Mouse (Mus musculus) lung, postnatal 0 days (tissue): Measurements from ENCODE around the gene Pcbp3. TPM values are rescaled to one million over a fixed set of nuclear protein-coding genes. Genes with fewer than 3 reads are reported as not detected.

ENCODE experiments used
- ATAC-seq: fragments of 200-750 bp; cut with Nextera tagmentation; 2 replicates; pipeline ENCODE4 v1.8.0; 2017; ENCODE audit warnings: moderate library complexity
- DNase-seq: peaks from one replicate; pipeline ENCODE4 v3.0.0-alpha.2; 2016; ENCODE audit warnings: low spot score
- H3K27ac ChIP-seq: fragments of 300-500 bp; sonication (generic); 2 replicates; pipeline ENCODE4 v1.5.1; 2014; ENCODE audit warnings: antibody characterized with exemption, mild to moderate bottlenecking, low read length, mixed read lengths
- H3K27me3 ChIP-seq: fragments of 300-500 bp; sonication (generic); replicated peaks from 2 replicates; pipeline ENCODE4 v1.6.1; 2014; ENCODE audit warnings: low read length, mixed read lengths; ENCODE audit not compliant: insufficient read depth
- H3K36me3 ChIP-seq: fragments of 300-500 bp; sonication (generic); 2 replicates; pipeline ENCODE4 v1.6.1; 2014; ENCODE audit warnings: low read length, mixed read lengths; ENCODE audit not compliant: insufficient read depth
- H3K4me1 ChIP-seq: fragments of 300-500 bp; sonication (generic); 2 replicates; pipeline ENCODE4 v1.6.1; 2014; ENCODE audit warnings: antibody characterized with exemption, low read depth, low read length, mixed read lengths; ENCODE audit not compliant: insufficient read depth
- H3K4me2 ChIP-seq: fragments of 300-500 bp; sonication (generic); replicated peaks from 2 replicates; pipeline ENCODE4 v1.6.1; 2014; ENCODE audit warnings: low read depth, mild to moderate bottlenecking, low read length, moderate library complexity, mixed read lengths
- H3K4me3 ChIP-seq: fragments of 300-500 bp; sonication (generic); 2 replicates; pipeline ENCODE4 v1.5.1; 2014; ENCODE audit warnings: low read depth, low read length
- H3K9ac ChIP-seq: fragments of 300-500 bp; sonication (generic); replicated peaks from 2 replicates; pipeline ENCODE4 v1.6.1; 2014; ENCODE audit warnings: low read depth, mild to moderate bottlenecking
- H3K9me3 ChIP-seq: fragments of 300-500 bp; sonication (generic); 2 replicates; pipeline ENCODE4 v1.6.1; 2016; ENCODE audit warnings: low read length, mixed read lengths
- CTCF ChIP-seq: IDR thresholded peaks from 2 replicates; pipeline ENCODE4 v1.5.1; 2016; ENCODE audit warnings: antibody characterized with exemption, mild to moderate bottlenecking
- EP300 ChIP-seq: IDR thresholded peaks from 2 replicates; pipeline ENCODE4 v1.6.1; 2016; ENCODE audit warnings: antibody characterized with exemption, mild to moderate bottlenecking, control low read depth
- WGBS: fragments of 180-500 bp; shearing (Covaris S2); extraction: QIAGEN DNeasy Blood & Tissue Kit; methylation state at CpG from one replicate; pipeline ENCODE4 v1.1.7; 2014; 5-methylcytosine and 5-hydroxymethylcytosine counted together
- polyA plus RNA-seq: library from polyadenylated mRNA; unstranded; fragments of >200 nt; fragmentation: Nextera tagmentation; extraction: Ambion mirVana; gene quantifications from 2 replicates; pipeline ENCODE4 v1.2.1, GENCODE M21; 2015

The Pcbp3 gene
- polyA plus RNA-seq, 1 experiment from 2014 or later, result 29.3 TPM

DNA sequence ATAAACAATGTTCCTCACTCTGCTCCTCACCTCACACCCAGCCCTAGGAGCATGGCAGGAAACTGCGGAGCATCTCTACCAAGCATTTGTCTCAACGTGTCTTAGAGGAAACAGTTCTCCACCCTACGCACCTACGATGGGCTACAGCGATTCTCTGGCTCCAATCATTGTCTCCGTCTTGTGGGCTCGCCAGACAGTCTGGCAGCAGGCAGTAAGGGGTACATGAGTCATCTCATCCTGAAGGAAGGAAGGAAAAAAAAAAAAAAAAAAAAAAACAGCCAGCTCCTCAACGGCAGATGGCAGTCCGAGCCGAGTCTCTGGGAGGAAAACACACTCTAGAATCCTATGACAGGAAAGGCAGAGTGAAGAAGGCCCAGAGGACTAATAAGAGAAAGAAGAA lies 87.7 kb downstream of the Pcbp3 start:
- Histone ChIP-seq H3K4me3 (no peak overlapping the region), H3K36me3 (no peaks in the 10 kb centered on the region), H3K27ac (no peak overlapping the region), H3K27me3 (no peaks in the 10 kb centered on the region), H3K4me2 (no peak overlapping the region), H3K4me1 (no peaks in the 10 kb centered on the region), H3K9me3 (no peaks in the 10 kb centered on the region), H3K9ac (no peak overlapping the region)
- no peak for TF ChIP-seq CTCF
- peak; percentile 66 for TF ChIP-seq EP300
- DNase-seq (peak; percentile 52), ATAC-seq (peak; percentile 76)
- WGBS, result 46% methylated on average over 10 of the region's 10 CpGs

DNA sequence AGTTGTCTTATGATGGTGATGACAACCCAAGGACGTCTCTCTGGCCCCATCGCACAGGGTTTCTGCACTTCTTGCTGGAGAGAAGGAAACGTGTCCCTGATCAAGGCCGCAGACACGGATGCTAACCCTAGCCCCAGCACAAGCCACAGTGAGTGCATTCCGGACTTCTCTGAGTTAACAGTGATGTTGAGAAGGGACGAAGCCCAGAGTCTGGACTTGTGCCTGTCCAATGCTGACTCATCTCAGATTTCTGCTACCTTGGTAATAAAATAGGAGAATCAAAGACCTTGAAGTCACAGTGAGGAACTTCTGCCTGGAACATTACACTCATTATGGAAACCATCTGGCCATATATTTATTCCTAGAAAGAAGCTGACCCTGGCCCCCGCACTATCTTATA lies 89.0 kb downstream of the Pcbp3 start:
- Histone ChIP-seq H3K4me3 (no peak overlapping the region), H3K4me2 (no peak overlapping the region), H3K36me3 (no peaks in the 10 kb centered on the region), H3K9ac (no peak overlapping the region), H3K27ac (no peak overlapping the region), H3K9me3 (no peaks in the 10 kb centered on the region), H3K4me1 (no peaks in the 10 kb centered on the region), H3K27me3 (no peaks in the 10 kb centered on the region)
- TF ChIP-seq EP300 (no peak), CTCF (no peak)
- DNase-seq (no peak), ATAC-seq (no peak)
- WGBS, result 80% methylated on average over 8 of the region's 8 CpGs

DNA sequence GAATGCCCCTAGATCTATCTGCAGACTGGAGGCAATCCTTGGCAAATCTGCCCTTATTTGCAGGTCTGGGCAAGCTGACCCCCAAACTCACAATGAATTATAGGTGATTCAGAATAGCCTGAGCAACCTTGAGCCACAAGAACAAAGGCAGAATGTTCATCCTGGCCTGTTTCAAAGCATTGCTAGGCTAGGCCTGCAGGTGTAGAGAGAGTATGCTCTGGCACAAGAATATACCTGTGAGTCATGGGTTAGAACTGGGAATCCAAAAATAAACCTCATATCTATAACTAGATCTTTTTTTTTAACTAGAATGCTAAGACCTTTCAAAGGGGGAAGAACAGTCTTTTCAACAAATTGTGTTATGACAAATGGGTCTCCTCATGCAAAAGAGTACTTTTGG lies 95.8 kb downstream of the Pcbp3 start:
- Histone ChIP-seq H3K27ac (no peak overlapping the region), H3K27me3 (no peaks in the 10 kb centered on the region), H3K4me3 (no peak overlapping the region), H3K9me3 (no peaks in the 10 kb centered on the region), H3K36me3 (no peaks in the 10 kb centered on the region), H3K4me2 (no peak overlapping the region), H3K4me1 (no peaks in the 10 kb centered on the region), H3K9ac (no peak overlapping the region)
- no peak for TF ChIP-seq EP300
- DNase-seq (no peak), ATAC-seq (no peak)

DNA sequence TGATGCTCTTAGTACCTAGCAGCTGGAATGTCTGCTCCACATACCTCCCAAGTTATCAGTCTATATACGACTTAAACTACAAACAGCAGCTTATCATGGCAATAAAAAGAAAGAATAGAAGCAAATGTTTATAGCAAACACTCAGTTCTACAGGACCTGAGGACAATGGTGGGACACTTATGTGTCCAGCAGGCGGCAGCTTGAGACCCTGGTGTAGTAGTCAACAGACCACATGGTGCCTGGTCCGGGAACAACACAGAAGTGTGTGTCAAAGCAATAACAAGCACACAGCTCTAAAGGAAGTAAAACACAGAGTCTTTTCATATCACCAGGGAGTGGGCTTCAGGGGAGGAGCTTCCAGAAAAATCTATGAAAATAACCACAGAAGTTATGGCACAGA lies 100.7 kb downstream of the Pcbp3 start:
- ATAC-seq, result no peak
- Histone ChIP-seq H3K27ac (no peak overlapping the region), H3K4me1 (no peaks in the 10 kb centered on the region), H3K9me3 (no peaks in the 10 kb centered on the region), H3K9ac (no peak overlapping the region), H3K4me3 (no peak overlapping the region), H3K27me3 (no peaks in the 10 kb centered on the region), H3K4me2 (no peak overlapping the region), H3K36me3 (no peaks in the 10 kb centered on the region)
- peak; percentile 56 for TF ChIP-seq CTCF
- TF ChIP-seq EP300, result no peak
- 53% methylated on average over 3 of the region's 3 CpGs for WGBS
- DNase-seq, result no peak

DNA sequence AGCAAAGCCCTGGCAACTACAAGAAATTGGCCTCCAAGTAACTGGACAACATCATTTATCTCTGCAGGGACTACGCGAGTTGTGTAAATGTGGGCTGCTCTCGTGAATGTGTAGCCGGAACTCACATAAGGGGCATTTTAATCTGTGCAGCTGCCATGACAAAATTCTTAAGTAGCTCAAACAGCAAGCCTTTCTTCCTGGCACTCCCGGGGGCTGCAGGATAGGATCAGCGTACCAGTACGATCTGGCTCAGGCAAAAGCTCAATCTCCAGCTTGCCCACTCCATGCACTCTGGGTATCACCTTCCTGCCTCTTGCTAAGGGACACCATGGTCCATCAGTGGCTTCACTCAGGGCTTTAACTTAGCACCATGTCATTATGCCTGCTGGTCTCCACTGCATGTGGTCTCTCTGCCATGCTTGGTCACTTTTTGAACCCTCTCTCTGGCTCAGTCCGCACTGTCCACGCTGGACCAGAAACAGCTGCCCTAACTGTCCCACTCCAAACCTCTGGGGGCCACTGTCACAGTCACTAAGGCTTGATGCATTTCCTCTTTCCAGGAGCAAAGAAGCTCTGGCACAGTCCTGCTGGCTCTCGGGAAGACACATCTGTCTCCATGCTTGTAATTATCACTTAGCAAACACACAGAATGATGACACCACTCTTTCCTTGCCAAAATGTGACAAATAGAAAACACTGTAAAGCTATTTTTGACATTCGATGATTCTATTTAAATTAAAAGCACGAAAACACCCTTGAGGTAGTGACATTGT lies 102.1 kb downstream of the Pcbp3 start:
- no peak overlapping the region for H3K4me3 ChIP-seq
- TF ChIP-seq CTCF (peak; percentile 22; the same call in 1 of the 2 replicates), EP300 (no peak)
- no peaks in the 10 kb centered on the region for H3K9me3 ChIP-seq
- no peak overlapping the region for H3K4me2 ChIP-seq
- 64% methylated on average over 12 of the region's 12 CpGs for WGBS
- no peaks in the 10 kb centered on the region for H3K4me1 ChIP-seq
- H3K27ac ChIP-seq, result no peak overlapping the region
- H3K27me3 ChIP-seq, result no peaks in the 10 kb centered on the region
- no peak overlapping the region for H3K9ac ChIP-seq
- DNase-seq, result peak; percentile 8
- 0 out of 2 replicates have a peak, but pooled peaks have one; percentile 26 for ATAC-seq
- no peaks in the 10 kb centered on the region for H3K36me3 ChIP-seq

DNA sequence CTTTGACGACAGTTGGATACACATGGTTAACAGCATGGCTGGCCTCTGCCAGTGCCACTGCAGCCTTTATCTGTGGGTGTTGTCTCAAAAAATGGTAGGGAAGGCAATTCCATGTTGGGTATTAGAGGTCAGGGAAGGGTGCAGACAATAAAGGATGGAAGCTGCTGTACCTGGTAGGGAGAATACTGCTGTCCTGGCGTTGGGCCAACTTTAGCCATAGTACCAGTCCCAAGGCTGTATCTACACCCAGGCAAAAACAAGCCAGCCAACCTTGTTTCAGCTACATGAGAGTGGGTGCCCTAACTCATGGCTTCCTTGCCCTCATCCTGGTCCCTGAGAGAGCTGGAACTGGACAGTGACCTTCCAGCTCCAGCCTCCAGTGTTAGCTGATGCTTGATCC lies 103.8 kb downstream of the Pcbp3 start:
- H3K4me2 ChIP-seq, result no peak overlapping the region
- ATAC-seq (no peak), DNase-seq (no peak)
- H3K9ac ChIP-seq, result no peak overlapping the region
- H3K27ac ChIP-seq, result no peak overlapping the region
- H3K4me1 ChIP-seq, result no peaks in the 10 kb centered on the region
- 93% methylated on average over 2 of the region's 2 CpGs for WGBS
- H3K36me3 ChIP-seq, result no peaks in the 10 kb centered on the region
- no peaks in the 10 kb centered on the region for H3K27me3 ChIP-seq
- TF ChIP-seq CTCF (no peak), EP300 (no peak)
- H3K4me3 ChIP-seq, result no peak overlapping the region
- H3K9me3 ChIP-seq, result no peaks in the 10 kb centered on the region
